Mouse (Mus musculus) CH12.LX (cell line): Measurements from ENCODE around the gene Erap1. TPM values are rescaled to one million over a fixed set of nuclear protein-coding genes. Genes with fewer than 3 reads are reported as not detected.
"Not testable (repeated sequence)": the region's sequence is repeated elsewhere in the genome, so short reads cannot be mapped to it uniquely, and the experiment has no call there.

Experiments
- DNase-seq: peaks from one replicate; pipeline ENCODE4 v3.0.0-alpha.2; 2013; ENCODE audit errors: extremely low read depth
- H3K27ac ChIP-seq: 2 replicates; pipeline ENCODE4 v1.5.1; 2012; ENCODE audit warnings: low read depth, mild to moderate bottlenecking, control low read depth, moderate library complexity; ENCODE audit not compliant: insufficient read depth
- H3K27me3 ChIP-seq: replicated peaks from 2 replicates; pipeline ENCODE3; 2012; ENCODE audit warnings: inconsistent platforms
- H3K36me3 ChIP-seq, 2 experiments: replicated peaks in 1 of 2; 2 replicates each; pipeline versions ENCODE3 to v1.6.1; 2012; ENCODE audit warnings: inconsistent platforms in 1 of 2, low read length in 1 of 2, mild to moderate bottlenecking in 1 of 2, mixed read lengths in 1 of 2, moderate library complexity in 1 of 2; ENCODE audit not compliant: control insufficient read depth in 1 of 2, insufficient read depth in 1 of 2
- H3K4me1 ChIP-seq, 2 experiments: 2 replicates each; pipeline ENCODE4 v1.6.1; 2012; ENCODE audit warnings: inconsistent platforms in 1 of 2, moderate library complexity in 1 of 2; ENCODE audit not compliant: insufficient read depth in 2 of 2, control insufficient read depth in 1 of 2
- H3K4me2 ChIP-seq: 2 replicates; pipeline ENCODE4 v1.6.1; 2012; ENCODE audit warnings: low read depth, mild to moderate bottlenecking, control low read depth; ENCODE audit not compliant: poor library complexity, insufficient read depth, severe bottlenecking
- H3K4me3 ChIP-seq, 3 experiments: fragments of 150-350 bp in 1 of 3; sonication (generic) in 1 of 3; replicated peaks in 1 of 3; 2 replicates each; pipeline versions ENCODE3 to v1.5.1; 2011 to 2012; ENCODE audit warnings: low read depth in 2 of 3, low read length in 2 of 3, mild to moderate bottlenecking in 2 of 3, moderate library complexity in 2 of 3, control low read depth in 1 of 3, improper control_type of control experiment in 1 of 3, inconsistent platforms in 1 of 3, mixed read lengths in 1 of 3; ENCODE audit not compliant: poor library complexity in 1 of 3
- H3K79me2 ChIP-seq: replicated peaks from 2 replicates; pipeline ENCODE4 v1.6.1; 2012; ENCODE audit warnings: mild to moderate bottlenecking, moderate library complexity; ENCODE audit not compliant: control insufficient read depth, poor library complexity, insufficient read depth, severe bottlenecking; ENCODE audit errors: extremely low read depth
- H3K9ac ChIP-seq: 2 replicates; pipeline ENCODE4 v1.6.1; 2012; ENCODE audit warnings: low read depth, mild to moderate bottlenecking, control low read depth, moderate library complexity; ENCODE audit not compliant: insufficient read depth
- H3K9me3 ChIP-seq: replicated peaks from 2 replicates; pipeline ENCODE3; 2012; ENCODE audit warnings: low read length, inconsistent platforms, mixed read lengths
- BHLHE40 ChIP-seq: IDR thresholded peaks from 2 replicates; pipeline ENCODE4 v1.6.1; 2011; ENCODE audit warnings: mild to moderate bottlenecking, low read depth, low read length, improper control_type of control experiment
- CHD2 ChIP-seq: IDR thresholded peaks from 2 replicates; pipeline ENCODE4 v1.6.1; 2011; ENCODE audit warnings: low read length, improper control_type of control experiment
- ELF1 ChIP-seq: IDR thresholded peaks from 2 replicates; pipeline ENCODE4 v1.6.1; 2014; ENCODE audit warnings: low read depth, mild to moderate bottlenecking, inconsistent platforms, low read length, improper control_type of control experiment
- EP300 ChIP-seq: IDR thresholded peaks from 2 replicates; pipeline ENCODE4 v1.6.1; 2011; ENCODE audit warnings: low read length, improper control_type of control experiment
- ETS1 ChIP-seq: conservative IDR thresholded peaks from 2 replicates; pipeline ENCODE4 v1.6.1; 2012; ENCODE audit warnings: low read depth, mild to moderate bottlenecking, inconsistent platforms, low read length, improper control_type of control experiment, moderate library complexity
- GABPA ChIP-seq: IDR thresholded peaks from 2 replicates; pipeline ENCODE4 v1.6.1; 2012; ENCODE audit warnings: low read depth, low read length, improper control_type of control experiment, inconsistent platforms; ENCODE audit not compliant: insufficient replicate concordance
- HCFC1 ChIP-seq: IDR thresholded peaks from 2 replicates; pipeline ENCODE4 v1.6.1; 2012; ENCODE audit warnings: low read depth, mild to moderate bottlenecking, inconsistent platforms, low read length, improper control_type of control experiment
- IRF4 ChIP-seq: IDR thresholded peaks from 2 replicates; pipeline ENCODE4 v1.6.1; 2014; ENCODE audit warnings: low read depth, mild to moderate bottlenecking, inconsistent platforms, low read length, improper control_type of control experiment
- KAT2A ChIP-seq: IDR thresholded peaks from 2 replicates; pipeline ENCODE4 v1.6.1; 2012; ENCODE audit warnings: low read length, improper control_type of control experiment, inconsistent platforms; ENCODE audit not compliant: insufficient replicate concordance
- MAFK ChIP-seq: IDR thresholded peaks from 2 replicates; pipeline ENCODE4 v1.6.1; 2011; ENCODE audit warnings: low read length, improper control_type of control experiment; ENCODE audit not compliant: insufficient replicate concordance
- MAX ChIP-seq: IDR thresholded peaks from 2 replicates; pipeline ENCODE4 v1.6.1; 2011; ENCODE audit warnings: low read length, improper control_type of control experiment
- MEF2A ChIP-seq: IDR thresholded peaks from 2 replicates; pipeline ENCODE4 v1.6.1; 2014; ENCODE audit warnings: low read depth, mild to moderate bottlenecking, inconsistent platforms, low read length, improper control_type of control experiment, borderline replicate concordance
- MXI1 ChIP-seq: IDR thresholded peaks from 2 replicates; pipeline ENCODE4 v1.6.1; 2011; ENCODE audit warnings: mild to moderate bottlenecking, low read depth, low read length, improper control_type of control experiment
- MYC ChIP-seq: IDR thresholded peaks from 2 replicates; pipeline ENCODE4 v1.6.1; 2011; ENCODE audit warnings: low read depth, mild to moderate bottlenecking, improper control_type of control experiment, low read length
- NELFE ChIP-seq: IDR thresholded peaks from 2 replicates; pipeline ENCODE4 v1.6.1; 2011; ENCODE audit warnings: low read depth, low read length, improper control_type of control experiment
- NRF1 ChIP-seq: IDR thresholded peaks from 2 replicates; pipeline ENCODE4 v1.6.1; 2014; ENCODE audit warnings: low read depth, mild to moderate bottlenecking, inconsistent platforms, low read length, improper control_type of control experiment, moderate library complexity
- PAX5 ChIP-seq: IDR thresholded peaks from 2 replicates; pipeline ENCODE4 v1.6.1; 2012; ENCODE audit warnings: low read length, inconsistent platforms, mixed read lengths
- POLR2A ChIP-seq: IDR thresholded peaks from 2 replicates; pipeline ENCODE4 v1.6.1; 2011; ENCODE audit warnings: low read depth, mild to moderate bottlenecking, improper control_type of control experiment, low read length
- POLR2AphosphoS2 ChIP-seq: IDR thresholded peaks from 2 replicates; pipeline ENCODE4 v1.6.1; 2011; ENCODE audit warnings: low read depth, low read length, improper control_type of control experiment
- RAD21 ChIP-seq: IDR thresholded peaks from 2 replicates; pipeline ENCODE4 v1.6.1; 2011; ENCODE audit warnings: low read depth, mild to moderate bottlenecking, low read length, improper control_type of control experiment, moderate library complexity
- SIN3A ChIP-seq: IDR thresholded peaks from 2 replicates; pipeline ENCODE4 v1.6.1; 2012; ENCODE audit warnings: low read length, improper control_type of control experiment, inconsistent platforms
- TBP ChIP-seq: conservative IDR thresholded peaks from 2 replicates; pipeline ENCODE4 v1.6.1; 2011; ENCODE audit warnings: low read depth, low read length, improper control_type of control experiment
- TCF12 ChIP-seq: IDR thresholded peaks from 2 replicates; pipeline ENCODE4 v1.6.1; 2014; ENCODE audit warnings: low read depth, mild to moderate bottlenecking, inconsistent platforms, low read length, improper control_type of control experiment
- UBTF ChIP-seq: IDR thresholded peaks from 2 replicates; pipeline ENCODE4 v1.6.1; 2012; ENCODE audit warnings: low read depth, mild to moderate bottlenecking, inconsistent platforms, low read length, improper control_type of control experiment, moderate library complexity
- USF2 ChIP-seq: conservative IDR thresholded peaks from 2 replicates; pipeline ENCODE4 v1.6.1; 2011; ENCODE audit warnings: low read depth, low read length, improper control_type of control experiment
- ZMIZ1 ChIP-seq: IDR thresholded peaks from 2 replicates; pipeline ENCODE4 v1.6.1; 2012; ENCODE audit warnings: low read depth, mild to moderate bottlenecking, inconsistent platforms, low read length, improper control_type of control experiment
- ZNF384 ChIP-seq: IDR thresholded peaks from 2 replicates; pipeline ENCODE4 v1.6.1; 2012; ENCODE audit warnings: low read depth, low read length, improper control_type of control experiment, inconsistent platforms
- dilution Hi-C: fragments of 300-500 bp; cut with MboI; formaldehyde crosslinking; loops from 2 replicates; pipeline ENCODE4 v1.14.3; 2020; ENCODE audit warnings: low sequenced_read_pairs; ENCODE audit not compliant: extremely low pct_unique_long_range_greater_than_20kb, extremely low pct_ligation_motif_present
- in situ Hi-C: fragments of 300-500 bp; cut with MboI; formaldehyde crosslinking; loops from 3 replicates; pipeline ENCODE4 v1.14.3; 2019; ENCODE audit warnings: low sequenced_read_pairs, low pct_ligation_motif_present, low pct_unique_long_range_greater_than_20kb, mixed read lengths
- polyA plus RNA-seq: library from polyadenylated mRNA; unstranded; fragments of >175 nt; gene quantifications from 2 replicates; pipeline ENCODE4 v1.2.1, GENCODE M21; 2012; ENCODE audit warnings: low read depth; ENCODE audit not compliant: insufficient read length
- total RNA-seq, 2 experiments: library from RNA; depleted of rRNA; stranded (reverse); fragments of 300-350 nt in 1 of 2; fragments of >200 nt in 1 of 2; gene quantifications; 2 replicates each; pipeline ENCODE4 v1.2.3; 2012 to 2014

Erap1 gene
- total and polyA plus RNA-seq, 3 experiments, result 65.9 to 114 (median 75.2) TPM

DNA sequence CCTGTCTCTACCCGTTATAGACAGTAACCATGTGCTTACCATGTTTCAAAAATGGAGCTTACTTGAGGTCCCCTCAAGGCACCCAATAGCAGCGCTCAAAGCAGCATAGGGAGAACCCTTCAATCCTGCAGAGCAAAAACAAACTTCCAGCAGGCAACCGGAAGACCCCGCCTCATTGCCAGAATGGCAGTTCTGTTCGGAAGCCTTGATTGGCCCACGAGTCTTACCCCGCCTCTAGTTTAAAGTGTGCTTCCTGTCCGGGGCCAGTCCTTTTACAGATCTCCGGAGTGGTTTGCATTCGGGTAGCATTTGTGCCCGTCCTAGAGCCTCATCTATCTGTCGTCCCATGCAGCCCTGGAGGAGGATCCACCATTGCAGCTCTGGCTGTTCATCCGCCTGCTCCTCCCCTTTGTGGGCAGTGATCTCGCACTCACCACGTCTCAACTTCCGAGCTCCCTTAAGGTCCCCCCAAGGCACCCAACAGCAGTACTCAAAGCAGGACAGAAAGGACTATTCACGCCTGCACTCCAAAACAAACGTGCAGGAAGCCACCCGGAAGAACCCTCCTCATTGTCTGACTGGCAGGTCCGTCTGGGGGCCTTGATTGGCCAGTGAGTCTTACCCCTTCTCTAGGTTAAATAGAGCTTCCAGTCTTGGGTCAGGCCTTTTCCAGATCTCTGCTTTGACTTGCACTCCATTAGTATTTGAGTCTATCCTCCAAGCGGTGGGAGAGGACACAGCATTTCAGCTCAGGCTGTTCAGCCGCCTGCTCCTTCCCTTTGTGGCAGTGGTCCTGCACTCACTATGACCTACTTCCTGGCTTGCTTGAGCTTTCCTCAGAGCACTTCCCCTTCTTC, 22.0 kb upstream of the Erap1 start:
- DNase-seq, result peak; percentile 92
- H3K36me3 ChIP-seq, result not testable (repeated sequence)
- TF ChIP-seq TBP (peak; percentile 64), KAT2A (0 out of 2 replicates have a peak, but pooled peaks have one; percentile 51), POLR2AphosphoS2 (0 out of 2 replicates have a peak, but pooled peaks have one; percentile 54), TCF12 (peak; percentile 65; the same call in 1 of the 2 replicates), MEF2A (0 out of 2 replicates have a peak, but pooled peaks have one; percentile 22), ELF1 (peak; percentile 66), MXI1 (peak; percentile 80; the same call in 1 of the 2 replicates), SIN3A (peak; percentile 65; the same call in 1 of the 2 replicates), NRF1 (0 out of 2 replicates have a peak, but pooled peaks have one; percentile 23), MYC (peak; percentile 68), ZMIZ1 (peak; percentile 39), IRF4 (0 out of 2 replicates have a peak, but pooled peaks have one; percentile 9), HCFC1 (peak; percentile 76), BHLHE40 (peak; percentile 69), POLR2A (peak; percentile 80), CHD2 (peak; percentile 73), MAX (peak; percentile 74)
- TF ChIP-seq, all 38 proteins: peak for 17; not testable (repeated sequence) for 21
- dilution Hi-C loops, H3K9me3 ChIP-seq, H3K27me3 ChIP-seq, H3K4me1 ChIP-seq, H3K79me2 ChIP-seq, in situ Hi-C loops: not testable (repeated sequence)
- H3K9ac ChIP-seq, result peak overlapping the region; percentile 90
- peak overlapping the region; percentile 99 for H3K27ac ChIP-seq
- peak overlapping the region; percentile 55 to 99 (median 65) for H3K4me3 ChIP-seq
- peak overlapping the region; percentile 78 for H3K4me2 ChIP-seq

DNA sequence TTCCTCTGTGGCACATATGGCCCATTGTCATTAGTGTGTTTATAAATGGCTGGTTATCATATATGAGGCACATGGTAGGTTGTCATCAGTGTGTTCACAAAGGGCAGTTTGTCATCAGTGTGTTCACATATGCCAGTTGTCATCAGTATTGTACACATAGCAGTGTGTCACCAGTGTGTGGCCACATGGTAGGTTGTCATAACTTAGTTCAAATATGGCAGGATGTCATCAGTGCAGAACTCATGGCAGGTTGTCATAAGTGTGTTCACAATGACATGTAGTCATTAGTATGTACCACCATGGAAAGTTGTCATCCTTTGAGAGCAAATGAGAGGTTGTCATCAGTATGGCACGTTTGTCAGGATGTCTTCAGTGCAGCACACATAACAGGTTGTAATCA, 7.0 kb upstream of the Erap1 start:
- in situ Hi-C loops, result loop anchor here (25.0 kb wide), 1 partner anchor 555 kb away; no protein-coding TSS in a partner anchor
- Histone ChIP-seq H3K79me2 (no peaks in the 10 kb centered on the region), H3K9me3 (no peaks in the 10 kb centered on the region), H3K27ac (no peak overlapping the region), H3K27me3 (no peaks in the 10 kb centered on the region), H3K9ac (no peak overlapping the region), H3K4me1 (no peaks in the 10 kb centered on the region), H3K36me3 (no peaks in the 10 kb centered on the region), H3K4me3 (no peak overlapping the region), H3K4me2 (no peak overlapping the region)
- no peak for DNase-seq
- dilution Hi-C loops, result no loop called here
- no peak for TF ChIP-seq GABPA
- no peak for TF ChIP-seq MAFK
- no peak for TF ChIP-seq RAD21
- TF ChIP-seq TCF12, result no peak
- TF ChIP-seq TBP, result no peak
- no peak for TF ChIP-seq ETS1
- TF ChIP-seq NELFE, result no peak
- no peak for TF ChIP-seq PAX5
- TF ChIP-seq UBTF, result no peak
- no peak for TF ChIP-seq EP300
- no peak for TF ChIP-seq MYC
- no peak for TF ChIP-seq NRF1
- no peak for TF ChIP-seq SIN3A
- no peak for TF ChIP-seq USF2
- TF ChIP-seq ZNF384, result no peak
